Mouse (Mus musculus): ENCODE results near the gene Npas2. TPM values are rescaled to one million over a fixed set of nuclear protein-coding genes. Genes with fewer than 3 reads are reported as not detected.
A peak's percentile ranks its signal among the peaks of the same experiment; 100 is the strongest.

Npas2 gene
- polyA plus RNA-seq, 1 experiment = 1.8 TPM

- DNase-seq = no peak
- no peaks in the 10 kb centered on the region for H3K27me3 ChIP-seq (ENCODE audit: control insufficient read depth, insufficient read depth, low read length)
- no peaks in the 10 kb centered on the region for H3K4me1 ChIP-seq (ENCODE audit: control insufficient read depth, insufficient read depth, low read length)
- TF ChIP-seq CTCF (IDR thresholded peaks at IDR 0.05; ENCODE audit: borderline replicate concordance, insufficient read depth, low read depth, low read length) (no peak), POLR2A (IDR thresholded peaks at IDR 0.05; ENCODE audit: borderline replicate concordance, insufficient read depth, low read length) (no peak)
- WGBS = 79% methylated on average over 4 of the region's 4 CpGs
- H3K27ac ChIP-seq (ENCODE audit: insufficient read depth, low read length) = no peak overlapping the region
- H3K4me3 ChIP-seq (replicated peaks; ENCODE audit: insufficient read depth, low read depth, low read length) = no peak overlapping the region
These were observed 11.6 kb upstream of the Npas2 start for GRCm38 (mm10) chr1:39181901-39182300.

GRCm38 (mm10) chr1:39185833-39186232 lies 7.7 kb upstream of the Npas2 start:
- no peak for DNase-seq
- no peak for TF ChIP-seq CTCF (IDR thresholded peaks at IDR 0.05; ENCODE audit: borderline replicate concordance, insufficient read depth, low read depth, low read length)
- no peak for TF ChIP-seq POLR2A (IDR thresholded peaks at IDR 0.05; ENCODE audit: borderline replicate concordance, insufficient read depth, low read length)
- no peak overlapping the region for H3K4me3 ChIP-seq (replicated peaks; ENCODE audit: insufficient read depth, low read depth, low read length)
- no peaks in the 10 kb centered on the region for H3K4me1 ChIP-seq (ENCODE audit: control insufficient read depth, insufficient read depth, low read length)
- WGBS = 75% methylated on average over 5 of the region's 5 CpGs
- H3K27me3 ChIP-seq (ENCODE audit: control insufficient read depth, insufficient read depth, low read length) = no peaks in the 10 kb centered on the region; the same call in 1 of the 2 replicates
- H3K27ac ChIP-seq (ENCODE audit: insufficient read depth, low read length) = no peak overlapping the region

- no peak for DNase-seq
- 44% methylated on average over 6 of the region's 6 CpGs for WGBS
- H3K4me1 ChIP-seq (ENCODE audit: control insufficient read depth, insufficient read depth, low read length) = no peaks in the 10 kb centered on the region
- no peaks in the 10 kb centered on the region; the same call in 1 of the 2 replicates for H3K27me3 ChIP-seq (ENCODE audit: control insufficient read depth, insufficient read depth, low read length)
- H3K4me3 ChIP-seq (replicated peaks; ENCODE audit: insufficient read depth, low read depth, low read length) = no peak overlapping the region
- TF ChIP-seq CTCF (IDR thresholded peaks at IDR 0.05; ENCODE audit: borderline replicate concordance, insufficient read depth, low read depth, low read length) (no peak), POLR2A (IDR thresholded peaks at IDR 0.05; ENCODE audit: borderline replicate concordance, insufficient read depth, low read length) (no peak)
- no peak overlapping the region for H3K27ac ChIP-seq (ENCODE audit: insufficient read depth, low read length)
These were observed 6.7 kb upstream of the Npas2 start for GRCm38 (mm10) chr1:39186711-39187437.

- 83% methylated on average over 5 of the region's 5 CpGs for WGBS
- TF ChIP-seq CTCF (IDR thresholded peaks at IDR 0.05; ENCODE audit: borderline replicate concordance, insufficient read depth, low read depth, low read length) (no peak), POLR2A (IDR thresholded peaks at IDR 0.05; ENCODE audit: borderline replicate concordance, insufficient read depth, low read length) (no peak)
- H3K27ac ChIP-seq (ENCODE audit: insufficient read depth, low read length) = no peak overlapping the region
- no peak overlapping the region for H3K4me3 ChIP-seq (replicated peaks; ENCODE audit: insufficient read depth, low read depth, low read length)
- DNase-seq = no peak
- H3K4me1 ChIP-seq (ENCODE audit: control insufficient read depth, insufficient read depth, low read length) = no peaks in the 10 kb centered on the region
- H3K27me3 ChIP-seq (ENCODE audit: control insufficient read depth, insufficient read depth, low read length) = no peaks in the 10 kb centered on the region; the same call in 1 of the 2 replicates
These were observed 2.4 kb upstream of the Npas2 start for GRCm38 (mm10) chr1:39191122-39191521.

GRCm38 (mm10) chr1:39192460-39192996 lies 1.0 kb upstream of the Npas2 start:
- H3K27ac ChIP-seq (ENCODE audit: insufficient read depth, low read length) = no peak overlapping the region
- under 1% methylated on average over 28 of the region's 28 CpGs for WGBS
- no peaks in the 10 kb centered on the region for H3K4me1 ChIP-seq (ENCODE audit: control insufficient read depth, insufficient read depth, low read length)
- H3K27me3 ChIP-seq (ENCODE audit: control insufficient read depth, insufficient read depth, low read length) = no peaks in the 10 kb centered on the region; the same call in 1 of the 2 replicates
- TF ChIP-seq POLR2A (IDR thresholded peaks at IDR 0.05; ENCODE audit: borderline replicate concordance, insufficient read depth, low read length) (no peak), CTCF (IDR thresholded peaks at IDR 0.05; ENCODE audit: borderline replicate concordance, insufficient read depth, low read depth, low read length) (peak; percentile 13; the same call in 1 of the 2 replicates)
- H3K4me3 ChIP-seq (replicated peaks; ENCODE audit: insufficient read depth, low read depth, low read length) = peak overlapping the region; percentile 62
- peak; percentile 75 to 80 for DNase-seq

- Histone ChIP-seq H3K4me3 (replicated peaks; ENCODE audit: insufficient read depth, low read depth, low read length) (peak overlapping the region; percentile 62), H3K27me3 (ENCODE audit: control insufficient read depth, insufficient read depth, low read length) (no peaks in the 10 kb centered on the region; the same call in 1 of the 2 replicates), H3K27ac (ENCODE audit: insufficient read depth, low read length) (no peak overlapping the region), H3K4me1 (ENCODE audit: control insufficient read depth, insufficient read depth, low read length) (no peaks in the 10 kb centered on the region)
- under 1% methylated on average over 76 of the region's 76 CpGs for WGBS
- TF ChIP-seq CTCF (IDR thresholded peaks at IDR 0.05; ENCODE audit: borderline replicate concordance, insufficient read depth, low read depth, low read length) (no peak), POLR2A (IDR thresholded peaks at IDR 0.05; ENCODE audit: borderline replicate concordance, insufficient read depth, low read length) (0 out of 2 replicates have a peak, but pooled peaks have one; percentile 27)
- DNase-seq = peak; percentile 70 to 74
These were observed 538 bp downstream of the Npas2 start for GRCm38 (mm10) chr1:39193862-39194675.

GRCm38 (mm10) chr1:39194959-39195358 lies 1.4 kb downstream of the Npas2 start:
- no peak for DNase-seq
- 8% methylated on average over 11 of the region's 11 CpGs for WGBS
- no peak overlapping the region for H3K4me3 ChIP-seq (replicated peaks; ENCODE audit: insufficient read depth, low read depth, low read length)
- H3K4me1 ChIP-seq (ENCODE audit: control insufficient read depth, insufficient read depth, low read length) = no peaks in the 10 kb centered on the region
- no peak for TF ChIP-seq POLR2A (IDR thresholded peaks at IDR 0.05; ENCODE audit: borderline replicate concordance, insufficient read depth, low read length)
- no peak for TF ChIP-seq CTCF (IDR thresholded peaks at IDR 0.05; ENCODE audit: borderline replicate concordance, insufficient read depth, low read depth, low read length)
- H3K27me3 ChIP-seq (ENCODE audit: control insufficient read depth, insufficient read depth, low read length) = no peaks in the 10 kb centered on the region; the same call in 1 of the 2 replicates
- no peak overlapping the region for H3K27ac ChIP-seq (ENCODE audit: insufficient read depth, low read length)
